Mouse (Mus musculus) cerebellum, adult 2 months (tissue): ENCODE measurements at regions not wholly inside any gene's neighbourhood (a gene's known extent, or its start where the extent isn't known, plus 50 kb on each side); places are given as distances from the start of the nearest gene placed in this dataset.

Experiments used
- CTCF ChIP-seq: fragments of 200-500 bp; IDR thresholded peaks from 2 replicates; pipeline ENCODE4 v1.5.1; 2011; ENCODE audit warnings: low read depth, mild to moderate bottlenecking, control low read depth, low read length, moderate library complexity, borderline replicate concordance; ENCODE audit not compliant: insufficient read depth
- POLR2A ChIP-seq: fragments of 200-500 bp; IDR thresholded peaks from 2 replicates; pipeline ENCODE4 v1.6.1; 2011; ENCODE audit warnings: low read length, control low read depth, borderline replicate concordance; ENCODE audit not compliant: insufficient read depth

DNA sequence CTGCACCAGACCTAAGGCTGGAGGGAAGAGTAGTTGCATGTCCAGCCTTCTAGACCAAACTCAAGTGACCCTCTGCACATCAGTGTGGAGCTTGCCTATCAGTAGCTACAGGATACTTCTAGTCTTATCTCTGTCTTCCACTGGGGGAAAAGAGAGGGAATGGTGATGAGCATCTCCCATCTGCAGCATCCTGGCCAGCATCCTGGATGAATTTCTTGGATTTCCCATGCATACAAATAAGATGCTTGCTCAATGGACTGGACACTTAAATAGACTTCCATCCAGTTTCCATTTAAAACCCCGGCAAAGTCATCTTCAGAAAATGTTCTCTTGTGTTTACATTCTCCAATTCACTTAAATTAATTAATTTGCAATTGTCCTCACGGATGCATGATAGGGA, 50.5 kb upstream of the Npas2 start:
- TF ChIP-seq POLR2A (no peak), CTCF (no peak)
